Mouse (Mus musculus) kidney, adult 2 months (tissue): ENCODE measurements around the gene Gna12.

ENCODE experiments used
- CTCF ChIP-seq: fragments of 200-500 bp; conservative IDR thresholded peaks from 2 replicates; pipeline ENCODE4 v1.5.1; 2011; ENCODE audit warnings: low read depth, mild to moderate bottlenecking, control low read depth, low read length, moderate library complexity, mixed read lengths; ENCODE audit not compliant: insufficient read depth, insufficient read length
- POLR2A ChIP-seq: fragments of 200-500 bp; IDR thresholded peaks from one replicate; pipeline ENCODE4 v1.6.1; 2011; ENCODE audit warnings: low read depth, low read length, control low read depth

DNA sequence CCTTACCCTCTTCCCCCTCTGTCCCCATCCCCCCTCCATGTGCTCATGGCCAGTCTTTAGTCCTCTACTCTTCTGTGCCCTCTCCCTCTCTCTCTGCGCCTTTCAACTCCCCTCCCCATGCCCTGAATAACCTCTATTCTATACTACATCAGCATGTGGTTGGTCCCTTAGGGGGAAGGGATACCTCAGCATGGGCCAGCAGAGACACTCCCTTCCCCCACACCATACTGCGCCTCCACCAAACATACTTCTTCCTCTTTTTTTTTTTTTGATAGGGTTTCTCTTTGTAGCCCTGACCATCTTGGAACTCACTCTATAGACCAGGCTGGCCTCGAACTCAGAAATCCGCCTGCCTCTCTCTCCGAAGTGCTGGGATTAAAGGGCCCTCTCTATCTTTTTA, 15.8 kb downstream of the Gna12 start:
- TF ChIP-seq POLR2A (no peak), CTCF (no peak)
